Mouse (Mus musculus) limb, embryonic 14.5 days (tissue): ENCODE measurements around the gene Nwd2. TPM values are rescaled to one million over a fixed set of nuclear protein-coding genes. Genes with fewer than 3 reads are reported as not detected.

Experiments used
- ATAC-seq: fragments of 200-750 bp; cut with Nextera tagmentation; 2 replicates; pipeline ENCODE4 v1.8.0; 2017; ENCODE audit warnings: low read depth, moderate number of reproducible peaks, moderate TSS enrichment; ENCODE audit not compliant: low FRiP score
- DNase-seq: peaks from one replicate; pipeline ENCODE4 v3.0.0-alpha.2; 2015; ENCODE audit warnings: low spot score
- H3K27ac ChIP-seq: fragments of 300-500 bp; sonication (generic); replicated peaks from 2 replicates; pipeline ENCODE4 v1.5.1; 2014; ENCODE audit warnings: low read depth, mild to moderate bottlenecking, low read length, moderate library complexity, mixed read lengths
- H3K27me3 ChIP-seq: fragments of 300-500 bp; sonication (generic); 2 replicates; pipeline ENCODE4 v1.6.1; 2014; ENCODE audit warnings: low read length, mixed read lengths; ENCODE audit not compliant: control insufficient read depth, insufficient read depth
- H3K36me3 ChIP-seq: fragments of 300-500 bp; sonication (generic); 2 replicates; pipeline ENCODE4 v1.6.1; 2014; ENCODE audit warnings: mild to moderate bottlenecking, low read length, moderate library complexity, mixed read lengths; ENCODE audit not compliant: control insufficient read depth, insufficient read depth
- H3K4me1 ChIP-seq: fragments of 300-500 bp; sonication (generic); 2 replicates; pipeline ENCODE4 v1.6.1; 2014; ENCODE audit warnings: antibody characterized with exemption, low read length, mixed read lengths; ENCODE audit not compliant: control insufficient read depth, insufficient read depth
- H3K4me2 ChIP-seq: fragments of 300-500 bp; sonication (generic); replicated peaks from 2 replicates; pipeline ENCODE4 v1.6.1; 2014; ENCODE audit warnings: low read depth, mild to moderate bottlenecking, low read length, moderate library complexity; ENCODE audit not compliant: severe bottlenecking
- H3K4me3 ChIP-seq: fragments of 300-500 bp; sonication (generic); replicated peaks from 2 replicates; pipeline ENCODE4 v1.5.1; 2014; ENCODE audit warnings: low read length
- H3K9ac ChIP-seq: fragments of 300-500 bp; sonication (generic); 2 replicates; pipeline ENCODE4 v1.6.1; 2014; ENCODE audit warnings: mild to moderate bottlenecking, low read depth, low read length, moderate library complexity; ENCODE audit not compliant: severe bottlenecking
- H3K9me3 ChIP-seq: fragments of 300-500 bp; sonication (generic); 2 replicates; pipeline ENCODE4 v1.6.1; 2016; ENCODE audit warnings: low read length; ENCODE audit not compliant: control insufficient read depth
- POLR2A ChIP-seq: fragments of 200-500 bp; IDR thresholded peaks from 2 replicates; pipeline ENCODE4 v1.8.0; 2012; ENCODE audit warnings: inconsistent platforms, mild to moderate bottlenecking, moderate library complexity, borderline replicate concordance; ENCODE audit not compliant: insufficient read depth, insufficient read length; ENCODE audit errors: extremely low read depth
- WGBS: fragments of 180-500 bp; shearing (Covaris S2); extraction: QIAGEN DNeasy Blood & Tissue Kit; methylation state at CpG from one replicate; pipeline ENCODE4 v1.1.7; 2014; 5-methylcytosine and 5-hydroxymethylcytosine counted together
- polyA plus RNA-seq, 2 experiments: library from polyadenylated mRNA; depleted of rRNA in 1 of 2; stranded (reverse) in 1 of 2; unstranded in 1 of 2; fragments of >200 nt; fragmentation: Nextera tagmentation in 1 of 2; extraction: Ambion mirVana in 1 of 2; gene quantifications; 2 replicates each; pipeline versions ENCODE4 v1.2.1 to v1.2.3; 2012 to 2014

The Nwd2 gene
- polyA plus RNA-seq, 2 experiments = 0.34 to 0.35 TPM

DNA sequence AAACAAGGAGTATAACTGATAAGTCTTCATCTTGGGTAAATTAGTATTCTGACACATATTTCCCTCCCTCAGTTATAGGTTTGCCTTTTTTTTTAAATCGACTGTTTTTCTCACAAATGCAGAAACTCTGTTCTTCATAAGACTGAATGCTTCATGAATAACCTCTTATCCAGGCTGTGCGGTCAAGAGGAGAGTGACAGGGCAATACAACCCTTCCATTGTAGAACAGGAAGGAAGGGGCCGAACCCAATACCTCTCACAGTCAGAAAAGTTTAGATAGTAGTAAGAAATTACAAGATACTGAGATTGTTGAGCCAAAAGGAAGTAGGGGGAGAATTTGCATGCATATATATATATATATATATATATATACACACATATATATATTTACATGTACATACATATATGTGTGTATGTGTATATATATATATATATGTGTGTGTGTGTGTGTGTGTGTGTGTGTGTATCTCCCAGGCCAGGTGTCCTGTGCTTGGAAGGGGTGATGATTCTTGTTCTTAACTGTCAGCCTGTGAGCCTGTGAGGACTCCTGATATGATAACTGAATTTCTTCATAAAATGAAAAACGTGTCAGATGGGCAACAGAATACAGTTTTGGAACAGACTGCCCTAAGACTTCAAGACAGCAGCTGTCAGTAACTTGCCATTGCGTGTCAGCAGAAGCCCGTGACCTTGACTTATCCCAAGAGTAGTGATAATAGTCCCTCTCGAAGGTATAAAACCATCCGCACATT lies 175.9 kb downstream of the Nwd2 start:
- Histone ChIP-seq H3K27ac (no peak overlapping the region), H3K4me1 (no peaks in the 10 kb centered on the region; the same call in 1 of the 2 replicates), H3K9me3 (no peaks in the 10 kb centered on the region), H3K36me3 (no peaks in the 10 kb centered on the region), H3K27me3 (no peaks in the 10 kb centered on the region), H3K9ac (no peak overlapping the region), H3K4me2 (no peak overlapping the region), H3K4me3 (no peak overlapping the region)
- DNase-seq = no peak
- no peak for TF ChIP-seq POLR2A
- ATAC-seq = no peak
- 90% methylated on average over 8 of the region's 8 CpGs for WGBS

DNA sequence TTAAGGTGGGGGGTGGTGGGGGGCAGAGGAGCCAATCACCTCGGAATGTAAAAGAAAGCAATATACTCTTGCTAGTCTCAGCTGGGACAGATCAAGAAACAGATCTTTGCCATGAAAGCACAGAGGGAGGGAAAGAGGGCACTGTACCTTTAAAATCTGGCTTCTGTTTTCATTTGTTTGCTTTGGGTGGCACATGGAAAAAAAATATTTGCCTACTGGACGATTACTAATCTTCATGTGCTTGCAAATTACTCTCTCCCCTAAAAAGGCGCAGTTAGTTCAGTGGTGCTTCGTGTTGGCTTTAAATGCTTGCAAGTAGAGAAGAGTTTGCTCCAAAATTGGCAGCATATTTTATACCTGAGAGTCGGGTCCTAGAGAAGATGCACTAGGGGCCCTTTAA lies 177.0 kb downstream of the Nwd2 start:
- no peak for ATAC-seq
- no peaks in the 10 kb centered on the region; the same call in 1 of the 2 replicates for H3K4me1 ChIP-seq
- H3K9me3 ChIP-seq = no peaks in the 10 kb centered on the region
- no peaks in the 10 kb centered on the region for H3K27me3 ChIP-seq
- no peak for DNase-seq
- H3K9ac ChIP-seq = no peak overlapping the region
- no peak overlapping the region for H3K4me3 ChIP-seq
- 50% methylated on average over 5 of the region's 5 CpGs for whole genome bisulfite sequencing
- no peak overlapping the region for H3K27ac ChIP-seq
- no peaks in the 10 kb centered on the region for H3K36me3 ChIP-seq
- no peak for TF ChIP-seq POLR2A
- H3K4me2 ChIP-seq = no peak overlapping the region

GRCm38 (mm10) chr5:63827006-63827405 lies 178.1 kb downstream of the Nwd2 start:
- ATAC-seq (no peak), DNase-seq (no peak)
- H3K9ac ChIP-seq = no peak overlapping the region
- no peak overlapping the region for H3K4me2 ChIP-seq
- H3K27me3 ChIP-seq = no peaks in the 10 kb centered on the region
- no peaks in the 10 kb centered on the region for H3K36me3 ChIP-seq
- no peaks in the 10 kb centered on the region for H3K9me3 ChIP-seq
- H3K27ac ChIP-seq = no peak overlapping the region
- H3K4me1 ChIP-seq = no peaks in the 10 kb centered on the region; the same call in 1 of the 2 replicates
- 71% methylated on average over 6 of the region's 6 CpGs for WGBS
- no peak for TF ChIP-seq POLR2A
- H3K4me3 ChIP-seq = no peak overlapping the region

- no peak for ATAC-seq
- 52% methylated on average over 5 of the region's 5 CpGs for WGBS
- no peaks in the 10 kb centered on the region; the same call in 1 of the 2 replicates for H3K4me1 ChIP-seq
- no peak overlapping the region for H3K27ac ChIP-seq
- H3K4me3 ChIP-seq = no peak overlapping the region
- no peak for DNase-seq
- no peak overlapping the region for H3K4me2 ChIP-seq
- no peak for TF ChIP-seq POLR2A
- H3K27me3 ChIP-seq = no peaks in the 10 kb centered on the region
- no peaks in the 10 kb centered on the region for H3K36me3 ChIP-seq
- H3K9me3 ChIP-seq = no peaks in the 10 kb centered on the region
- no peak overlapping the region for H3K9ac ChIP-seq
Observed at GRCm38 (mm10) chr5:63827415-63828053, 178.6 kb downstream of the Nwd2 start.

DNA sequence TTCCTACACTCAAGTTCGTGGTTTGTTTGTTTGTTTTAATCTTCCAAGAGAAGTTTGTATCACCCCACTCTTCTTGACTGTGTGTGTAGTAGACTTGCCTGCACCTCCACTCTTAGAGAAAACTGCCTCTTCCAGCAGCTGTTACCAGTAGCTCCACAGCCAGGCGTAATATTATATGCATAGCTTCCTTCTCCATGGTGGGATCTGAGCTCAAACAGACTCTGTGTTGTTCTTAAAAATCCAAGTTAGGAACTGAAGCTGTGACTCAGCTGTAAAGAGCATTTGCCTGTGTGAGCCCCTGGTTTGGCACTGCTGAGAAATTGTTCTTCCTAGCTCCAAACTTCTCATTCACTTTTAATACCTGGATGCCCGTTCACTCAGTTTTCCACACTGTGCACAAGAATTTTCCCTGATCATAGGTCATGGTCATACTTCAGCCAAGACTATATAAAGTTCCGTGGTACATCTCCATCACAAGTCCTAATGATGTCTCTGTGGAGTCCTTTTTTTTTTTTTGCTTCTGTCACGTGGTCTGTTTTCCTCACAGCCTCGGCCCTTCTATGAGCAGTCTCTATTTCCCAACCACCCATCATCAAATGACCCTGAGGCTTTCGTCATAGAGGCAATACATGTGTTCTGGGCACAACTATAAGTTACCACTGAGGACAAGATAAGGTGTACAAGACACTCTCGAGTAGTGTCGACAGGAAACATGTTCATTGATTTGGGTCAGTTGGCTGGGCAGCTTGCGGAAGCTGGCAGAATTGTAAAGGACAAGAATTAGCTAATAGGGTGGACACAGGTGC lies 179.7 kb downstream of the Nwd2 start:
- H3K27ac ChIP-seq = no peak overlapping the region
- 77% methylated on average over 10 of the region's 10 CpGs for WGBS
- H3K36me3 ChIP-seq = no peaks in the 10 kb centered on the region
- no peak overlapping the region for H3K9ac ChIP-seq
- H3K4me2 ChIP-seq = no peak overlapping the region
- H3K9me3 ChIP-seq = no peaks in the 10 kb centered on the region
- ATAC-seq = peak; percentile 56; the same call in 1 of the 2 replicates
- H3K4me3 ChIP-seq = no peak overlapping the region
- no peak for TF ChIP-seq POLR2A
- peak; percentile 18 for DNase-seq
- no peaks in the 10 kb centered on the region; the same call in 1 of the 2 replicates for H3K4me1 ChIP-seq
- no peaks in the 10 kb centered on the region for H3K27me3 ChIP-seq
